Mouse (Mus musculus) hindbrain, embryonic 14.5 days (tissue): ENCODE data around the gene Actr3. TPM values are rescaled to one million over a fixed set of nuclear protein-coding genes. Genes with fewer than 3 reads are reported as not detected.
"Not testable (repeated sequence)": the region's sequence is repeated elsewhere in the genome, so short reads cannot be mapped to it uniquely, and the experiment has no call there.

Source experiments
- ATAC-seq: fragments of 200-750 bp; cut with Nextera tagmentation; 2 replicates; pipeline ENCODE4 v1.8.0; 2017; ENCODE audit warnings: moderate number of reproducible peaks, mild to moderate bottlenecking, moderate TSS enrichment, moderate library complexity; ENCODE audit not compliant: low FRiP score
- DNase-seq: peaks from one replicate; pipeline ENCODE4 v3.0.0-alpha.2; 2015; ENCODE audit warnings: low spot score
- H3K27ac ChIP-seq: fragments of 300-500 bp; sonication (generic); 2 replicates; pipeline ENCODE4 v1.5.1; 2014; ENCODE audit warnings: mild to moderate bottlenecking, moderate library complexity
- H3K27me3 ChIP-seq: fragments of 300-500 bp; sonication (generic); 2 replicates; pipeline ENCODE4 v1.6.1; 2014; ENCODE audit warnings: mild to moderate bottlenecking, low read length, mixed read lengths; ENCODE audit not compliant: control insufficient read depth, insufficient read depth
- H3K36me3 ChIP-seq: fragments of 300-500 bp; sonication (generic); replicated peaks from 2 replicates; pipeline ENCODE4 v1.6.1; 2014; ENCODE audit not compliant: control insufficient read depth, insufficient read depth
- H3K4me1 ChIP-seq: fragments of 300-500 bp; sonication (generic); replicated peaks from 2 replicates; pipeline ENCODE4 v1.6.1; 2014; ENCODE audit warnings: antibody characterized with exemption, low read length, mixed read lengths; ENCODE audit not compliant: control insufficient read depth, insufficient read depth
- H3K4me2 ChIP-seq: fragments of 300-500 bp; sonication (generic); replicated peaks from 2 replicates; pipeline ENCODE4 v1.6.1; 2014; ENCODE audit warnings: mild to moderate bottlenecking, moderate library complexity
- H3K4me3 ChIP-seq: fragments of 300-500 bp; sonication (generic); replicated peaks from 2 replicates; pipeline ENCODE4 v1.5.1; 2014; ENCODE audit warnings: mild to moderate bottlenecking, low read length
- H3K9ac ChIP-seq: fragments of 300-500 bp; sonication (generic); 2 replicates; pipeline ENCODE4 v1.6.1; 2014
- H3K9me3 ChIP-seq: fragments of 300-500 bp; sonication (generic); 2 replicates; pipeline ENCODE4 v1.6.1; 2016; ENCODE audit warnings: low read length; ENCODE audit not compliant: control insufficient read depth
- WGBS: fragments of 180-500 bp; shearing (Covaris S2); extraction: QIAGEN DNeasy Blood & Tissue Kit; methylation state at CpG from one replicate; pipeline ENCODE4 v1.1.7; 2014; 5-methylcytosine and 5-hydroxymethylcytosine counted together
- polyA plus RNA-seq: library from polyadenylated mRNA; unstranded; fragments of >200 nt; fragmentation: Nextera tagmentation; extraction: Ambion mirVana; gene quantifications from 2 replicates; pipeline ENCODE4 v1.2.1, GENCODE M21; 2014

Actr3 gene
- polyA plus RNA-seq, 1 experiment from 2014 or later: 242 TPM

DNA sequence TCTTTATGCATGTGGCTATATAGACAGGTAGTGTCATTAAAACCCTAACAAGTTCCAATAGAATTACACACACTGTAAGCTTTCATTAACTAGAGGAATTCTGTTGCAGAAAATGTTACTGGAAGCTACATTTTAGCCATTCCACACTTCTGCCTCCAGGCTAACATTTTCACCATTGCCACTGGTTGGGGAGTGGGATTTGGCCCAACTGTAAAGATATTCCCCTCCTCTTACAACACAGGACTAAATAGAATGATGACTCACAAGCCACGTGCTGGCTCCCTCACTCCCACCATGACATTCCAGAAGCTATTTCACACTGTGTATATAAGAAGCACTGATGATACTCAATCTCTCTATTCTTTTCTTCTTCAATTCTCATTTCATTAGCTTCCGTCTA lies 7.2 kb downstream of the Actr3 start:
- Histone ChIP-seq H3K9me3 (no peaks in the 10 kb centered on the region), H3K27me3 (no peaks in the 10 kb centered on the region), H3K9ac (no peak overlapping the region), H3K36me3 (no peaks in the 10 kb centered on the region), H3K4me1 (peaks cover 26% of the 10 kb centered on the region), H3K4me2 (no peak overlapping the region), H3K4me3 (no peak overlapping the region), H3K27ac (no peak overlapping the region)
- 53% methylated on average over 2 of the region's 2 CpGs for WGBS
- DNase-seq (no peak), ATAC-seq (no peak)

DNA sequence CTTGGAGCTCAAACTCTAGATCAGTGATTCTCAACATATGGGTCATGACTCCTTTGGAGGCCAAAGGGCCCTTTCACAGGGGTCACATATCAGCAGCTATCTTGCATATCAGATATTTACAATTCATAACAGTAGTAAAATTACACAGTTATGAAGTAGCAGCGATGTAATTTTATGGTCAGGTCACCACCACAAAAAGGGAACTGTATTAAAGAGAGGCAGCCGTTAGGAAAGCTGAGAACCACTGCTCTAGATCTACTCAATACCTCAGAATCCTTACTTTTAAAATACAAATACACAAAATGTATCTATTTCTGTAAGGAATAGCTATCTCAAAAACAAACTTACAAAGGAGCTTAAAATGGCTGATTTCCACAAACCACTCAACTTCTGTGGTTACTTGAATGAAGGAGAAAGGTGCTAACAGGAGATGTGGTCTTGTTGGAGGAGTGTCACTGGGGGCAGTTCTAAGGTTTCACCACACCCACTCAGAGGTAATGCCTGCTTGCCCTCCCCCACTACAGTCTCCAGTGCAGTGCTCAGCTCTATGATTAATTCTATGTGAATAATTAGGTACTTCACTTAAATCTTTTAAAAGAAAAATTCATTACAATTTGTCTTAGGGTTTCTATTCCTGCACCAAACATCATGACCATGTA lies 9.0 kb downstream of the Actr3 start:
- Histone ChIP-seq H3K9ac (no peak overlapping the region), H3K27me3 (no peaks in the 10 kb centered on the region)

DNA sequence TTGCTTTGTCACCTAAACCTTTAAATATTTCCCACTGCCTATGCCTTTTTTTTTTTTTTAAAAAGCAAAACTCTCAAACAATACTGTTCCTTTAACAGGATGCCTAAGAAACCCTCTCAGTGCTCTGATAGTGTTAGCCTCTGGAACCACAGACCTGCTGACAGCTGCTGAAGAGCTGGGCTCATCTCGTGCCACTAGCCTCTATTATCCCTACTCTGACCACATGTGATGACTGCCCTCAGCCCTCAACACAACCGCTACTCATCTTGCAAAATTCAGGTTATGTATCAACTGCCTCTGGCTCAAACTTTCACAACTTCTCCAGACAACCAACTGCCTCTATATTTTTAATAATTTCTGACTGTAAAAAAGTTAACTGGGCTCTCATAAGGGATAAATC lies 15.6 kb downstream of the Actr3 start:
- 66% methylated on average over 2 of the region's 2 CpGs for WGBS
- Histone ChIP-seq H3K4me1 (no peaks in the 10 kb centered on the region), H3K9ac (no peak overlapping the region), H3K4me2 (no peak overlapping the region), H3K27me3 (no peaks in the 10 kb centered on the region), H3K27ac (no peak overlapping the region), H3K9me3 (no peaks in the 10 kb centered on the region), H3K4me3 (no peak overlapping the region), H3K36me3 (peaks cover 19% of the 10 kb centered on the region)
- DNase-seq (no peak), ATAC-seq (no peak)

More for the DNA sequence above, 9.0 kb downstream of the Actr3 start:
- ATAC-seq (no peak), DNase-seq (no peak)
- Histone ChIP-seq H3K27ac (no peak overlapping the region), H3K4me3 (no peak overlapping the region), H3K36me3 (no peaks in the 10 kb centered on the region), H3K4me2 (no peak overlapping the region), H3K4me1 (peaks cover 9% of the 10 kb centered on the region; the same call in 1 of the 2 replicates), H3K9me3 (no peaks in the 10 kb centered on the region)
- 87% methylated on average over 2 of the region's 2 CpGs for WGBS

DNA sequence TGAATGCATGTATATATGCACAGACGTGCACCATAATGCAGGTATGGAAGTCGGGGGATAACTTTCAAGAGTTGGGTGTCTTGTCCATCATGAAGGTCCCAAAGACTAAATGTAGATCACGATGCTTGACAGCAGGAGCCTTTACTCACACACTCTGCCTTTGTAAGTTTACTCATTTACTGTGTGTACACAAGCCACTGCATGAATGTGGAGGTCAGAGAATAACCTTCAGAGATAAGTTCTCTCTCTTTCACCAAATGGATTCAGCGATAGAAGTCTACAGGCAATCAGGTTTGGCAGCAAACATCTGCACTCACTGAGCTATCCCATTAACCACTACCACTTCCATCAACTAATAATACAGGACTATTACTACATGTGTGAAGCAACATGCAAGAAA lies 16.8 kb downstream of the Actr3 start:
- 95% methylated on average over 4 of the region's 4 CpGs for WGBS
- H3K27me3 ChIP-seq: no peaks in the 10 kb centered on the region
- ATAC-seq (no peak), DNase-seq (no peak)
- H3K36me3 ChIP-seq: peaks cover 29% of the 10 kb centered on the region
- no peaks in the 10 kb centered on the region for H3K9me3 ChIP-seq
- no peak overlapping the region for H3K27ac ChIP-seq
- no peak overlapping the region for H3K9ac ChIP-seq
- H3K4me2 ChIP-seq: no peak overlapping the region
- H3K4me3 ChIP-seq: no peak overlapping the region
- no peaks in the 10 kb centered on the region for H3K4me1 ChIP-seq

DNA sequence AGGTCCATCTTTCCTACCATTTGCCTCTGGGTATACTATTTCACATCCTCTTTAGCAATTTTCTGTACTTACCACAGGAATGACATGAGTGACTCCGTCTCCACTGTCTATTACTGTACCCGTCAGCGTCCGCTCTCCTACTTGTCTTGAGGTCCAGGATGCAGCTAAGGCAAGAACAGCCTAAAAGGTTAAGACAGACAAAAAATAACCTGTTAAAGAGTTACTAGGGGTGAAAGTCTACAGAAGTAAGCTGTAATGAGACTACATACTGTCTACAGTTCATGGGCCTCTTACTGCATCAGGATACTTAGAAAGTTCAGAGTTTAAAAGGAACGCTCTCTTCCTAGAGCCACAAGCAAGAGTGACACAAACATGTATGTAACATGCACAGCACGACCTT lies 28.3 kb downstream of the Actr3 start:
- H3K9me3 ChIP-seq: no peaks in the 10 kb centered on the region
- H3K9ac ChIP-seq: no peak overlapping the region
- H3K4me1 ChIP-seq: no peaks in the 10 kb centered on the region
- H3K4me2 ChIP-seq: no peak overlapping the region
- no peak overlapping the region for H3K4me3 ChIP-seq
- WGBS: 98% methylated on average over 6 of the region's 6 CpGs
- no peak overlapping the region for H3K27ac ChIP-seq
- H3K27me3 ChIP-seq: no peaks in the 10 kb centered on the region
- no peak for ATAC-seq
- peaks cover 69% of the 10 kb centered on the region for H3K36me3 ChIP-seq
- no peak for DNase-seq

DNA sequence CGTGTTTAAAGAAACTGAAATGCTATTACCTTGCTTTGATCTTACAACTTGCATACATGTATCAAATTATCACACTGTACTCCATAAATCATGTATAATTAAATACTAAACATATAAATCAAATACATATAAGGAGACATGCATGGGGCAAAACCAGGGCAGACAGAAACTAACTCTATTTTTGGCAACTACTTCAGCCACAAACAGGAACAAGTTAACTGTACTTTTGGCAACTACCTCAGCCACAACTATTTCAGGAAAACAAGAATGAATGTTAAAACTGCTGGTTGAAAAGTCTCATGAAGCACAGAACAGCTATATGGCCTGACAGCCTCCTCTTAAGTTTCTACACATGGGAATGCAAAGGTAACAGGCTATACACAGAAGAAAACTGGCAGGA lies 40.1 kb downstream of the Actr3 start:
- WGBS: 98% methylated on average over 1 of the region's 1 CpGs
- Histone ChIP-seq H3K27ac (no peak overlapping the region), H3K4me1 (no peaks in the 10 kb centered on the region), H3K9me3 (no peaks in the 10 kb centered on the region), H3K9ac (no peak overlapping the region), H3K4me3 (no peak overlapping the region), H3K27me3 (no peaks in the 10 kb centered on the region), H3K36me3 (peaks cover 63% of the 10 kb centered on the region), H3K4me2 (no peak overlapping the region)
- ATAC-seq (no peak), DNase-seq (no peak)

DNA sequence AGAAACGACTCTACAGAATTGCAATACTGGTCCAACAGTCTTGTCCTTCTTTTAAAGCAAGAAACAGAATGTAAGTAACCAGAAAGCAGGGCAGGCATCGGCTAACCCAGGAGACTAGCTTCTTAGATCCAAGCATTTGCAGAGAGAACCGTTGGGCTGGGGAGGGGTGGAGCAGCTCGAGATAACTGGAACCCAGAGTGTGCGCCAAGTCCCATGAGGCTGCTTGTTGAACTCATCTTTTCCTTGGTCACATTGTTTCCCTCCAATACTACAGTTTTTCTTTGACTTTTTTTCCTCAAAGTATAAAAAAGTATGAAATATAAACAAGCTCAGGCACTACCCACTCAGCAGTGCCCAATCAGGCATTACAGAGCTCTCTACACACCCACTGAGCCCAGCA lies 42.2 kb downstream of the Actr3 start:
- not testable (repeated sequence) for H3K4me3 ChIP-seq, H3K27ac ChIP-seq
- 88% methylated on average over 5 of the region's 5 CpGs for WGBS

DNA sequence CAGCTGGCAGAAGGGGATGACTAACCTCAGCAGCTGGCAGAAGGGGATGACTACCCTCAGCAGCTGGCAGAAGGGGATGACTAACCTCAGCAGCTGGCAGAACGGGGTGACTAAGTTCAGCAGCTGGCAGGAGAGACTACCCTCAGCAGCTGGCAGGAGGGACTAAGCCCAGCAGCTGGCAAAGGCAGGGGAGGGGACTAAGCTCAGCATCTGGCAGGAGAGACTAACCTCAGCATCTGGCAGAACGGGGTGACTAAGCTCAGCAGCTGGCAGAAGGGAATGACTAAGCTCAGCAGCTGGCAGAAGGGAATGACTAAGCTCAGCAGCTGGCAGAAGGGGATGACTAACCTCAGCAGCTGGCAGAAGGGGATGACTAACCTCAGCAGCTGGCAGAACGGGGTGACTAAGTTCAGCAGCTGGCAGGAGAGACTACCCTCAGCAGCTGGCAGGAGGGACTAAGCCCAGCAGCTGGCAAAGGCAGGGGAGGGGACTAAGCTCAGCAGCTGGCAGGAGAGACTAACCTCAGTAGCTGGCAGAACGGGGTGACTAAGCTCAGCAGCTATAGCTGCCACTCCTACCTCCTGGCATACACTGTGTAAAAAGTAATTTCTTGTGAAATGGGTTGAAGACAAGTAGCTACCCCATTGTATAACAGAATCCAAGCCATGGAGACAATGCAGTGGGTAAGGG lies 45.3 kb downstream of the Actr3 start:
- H3K9me3 ChIP-seq, H3K9ac ChIP-seq, H3K27ac ChIP-seq, H3K4me3 ChIP-seq, H3K4me1 ChIP-seq, H3K4me2 ChIP-seq, H3K27me3 ChIP-seq, ATAC-seq, DNase-seq: not testable (repeated sequence)
- 86% methylated on average over 4 of the region's 4 CpGs for WGBS
- peaks cover 23% of the 10 kb centered on the region for H3K36me3 ChIP-seq

More for the DNA sequence above, 42.2 kb downstream of the Actr3 start:
- H3K36me3 ChIP-seq: peaks cover 49% of the 10 kb centered on the region
- H3K9me3 ChIP-seq, H3K4me2 ChIP-seq, ATAC-seq, H3K9ac ChIP-seq, H3K4me1 ChIP-seq, H3K27me3 ChIP-seq, DNase-seq: not testable (repeated sequence)

DNA sequence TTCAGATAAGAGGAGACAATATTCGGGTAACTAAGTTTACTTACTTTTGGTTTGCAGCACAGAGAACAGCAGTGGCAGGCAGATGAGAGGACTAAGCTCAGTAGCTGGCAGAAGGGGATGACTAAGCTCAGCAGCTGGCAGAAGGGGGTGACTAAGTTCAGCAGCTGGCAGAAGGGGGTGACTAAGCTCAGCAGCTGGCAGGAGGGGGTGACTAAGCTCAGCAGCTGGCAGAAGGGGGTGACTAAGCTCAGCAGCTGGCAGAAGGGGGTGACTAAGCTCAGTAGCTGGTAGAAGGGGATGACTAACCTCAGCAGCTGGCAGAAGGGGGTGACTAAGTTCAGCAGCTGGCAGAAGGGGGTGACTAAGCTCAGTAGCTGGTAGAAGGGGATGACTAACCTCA lies 45.9 kb downstream of the Actr3 start:
- WGBS: 94% methylated on average over 1 of the region's 1 CpGs
- ATAC-seq: not testable (repeated sequence)

More for the DNA sequence above, 45.9 kb downstream of the Actr3 start:
- H3K9me3 ChIP-seq, H3K4me3 ChIP-seq, H3K27me3 ChIP-seq, H3K4me2 ChIP-seq, H3K4me1 ChIP-seq, H3K9ac ChIP-seq, DNase-seq, H3K27ac ChIP-seq: not testable (repeated sequence)
- H3K36me3 ChIP-seq: peaks cover 19% of the 10 kb centered on the region
